Mouse (Mus musculus) C2C12 (cell line): ENCODE data around the gene Pprc1.

Source experiments
- CEBPB ChIP-seq: IDR thresholded peaks from one replicate; pipeline ENCODE4 v1.6.1; 2011; ENCODE audit warnings: low read depth, mild to moderate bottlenecking, control low read depth, moderate library complexity
- CTCF ChIP-seq: IDR thresholded peaks from one replicate; pipeline ENCODE4 v1.5.1; 2011; ENCODE audit not compliant: control insufficient read depth, insufficient read depth, insufficient read length
- USF1 ChIP-seq: IDR thresholded peaks from one replicate; pipeline ENCODE4 v1.6.1; 2011; ENCODE audit warnings: low read depth, mild to moderate bottlenecking, control low read depth, moderate library complexity

- TF ChIP-seq CTCF (no peak), CEBPB (no peak), USF1 (peak; percentile 73)
These were observed 12.4 kb downstream of the Pprc1 start for GRCm38 (mm10) chr19:46056947-46057607.
